Mouse (Mus musculus) olfactory bulb, adult 2 months (tissue): ENCODE data around the gene 1500015O10Rik.

Experiments
- CTCF ChIP-seq: fragments of 200-500 bp; IDR thresholded peaks from 2 replicates; pipeline ENCODE4 v1.5.1; 2012; ENCODE audit warnings: low read depth, mild to moderate bottlenecking, low read length, moderate library complexity; ENCODE audit not compliant: insufficient read depth
- POLR2A ChIP-seq: fragments of 200-500 bp; IDR thresholded peaks from 2 replicates; pipeline ENCODE4 v1.6.1; 2012; ENCODE audit warnings: mild to moderate bottlenecking, low read depth, low read length, moderate library complexity; ENCODE audit not compliant: insufficient read depth

- TF ChIP-seq POLR2A: no peak
- no peak for TF ChIP-seq CTCF
These were observed 15.6 kb upstream of the 1500015O10Rik start for GRCm38 (mm10) chr1:43714841-43715240.
